Mouse (Mus musculus): ENCODE measurements around the gene Map3k14. TPM values are rescaled to one million over a fixed set of nuclear protein-coding genes. Genes with fewer than 3 reads are reported as not detected.

Gene Map3k14
- total and polyA plus RNA-seq, 3 experiments: 3.0 to 3.7 (median 3.4) TPM

DNA sequence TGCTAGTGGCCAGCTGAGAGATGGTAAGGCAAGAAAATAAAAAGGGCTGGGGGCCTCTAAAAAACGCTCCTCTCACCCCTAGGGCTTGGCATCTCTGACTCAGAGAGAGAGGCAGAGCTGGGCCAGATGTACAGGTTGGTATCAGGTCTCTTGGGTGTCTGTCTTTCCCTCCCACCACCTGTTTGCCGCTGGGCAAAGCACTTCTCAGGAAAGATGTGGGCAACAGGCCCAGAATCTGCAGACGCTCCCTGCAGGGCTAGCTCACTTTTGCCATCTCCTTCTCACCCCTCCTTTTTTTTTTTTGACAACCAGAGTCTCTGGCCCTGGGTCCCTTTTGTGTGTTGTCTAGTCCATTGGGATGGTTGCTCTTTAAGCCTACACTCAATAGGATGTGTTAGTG is 1.6 kb upstream of the Map3k14 start:
- no peak overlapping the region for H3K4me3 ChIP-seq
- intact Hi-C loops (cut with DNase I): loop anchor here (5.0 kb wide), 1 partner anchor 152 kb away; the partner anchor contains the start of gene Hexim1
- no peak for DNase-seq
- TF ChIP-seq CTCF (IDR thresholded peaks at IDR 0.05): no peak
- TF ChIP-seq POLR2A (IDR thresholded peaks at IDR 0.05; ENCODE audit: insufficient read depth, low read depth, low read length): no peak
- TF ChIP-seq EP300 (IDR thresholded peaks at IDR 0.05; ENCODE audit: insufficient read depth, low read depth, low read length): no peak
- no peak overlapping the region for H3K27ac ChIP-seq
- peaks cover 5% of the 10 kb centered on the region for H3K4me1 ChIP-seq (ENCODE audit: control insufficient read depth, insufficient read depth, low read length)
- H3K36me3 ChIP-seq (ENCODE audit: control insufficient read depth, insufficient read depth, low read length): no peaks in the 10 kb centered on the region
- peaks cover 3% of the 10 kb centered on the region for H3K79me2 ChIP-seq (replicated peaks; ENCODE audit: control insufficient read depth, insufficient read depth, low read length)
- 63% methylated on average over 3 of the region's 3 CpGs for WGBS
- no peak overlapping the region for H3K9ac ChIP-seq (ENCODE audit: low read depth, low read length)
- H3K27me3 ChIP-seq (ENCODE audit: control insufficient read depth, insufficient read depth, low read length): no peaks in the 10 kb centered on the region

DNA sequence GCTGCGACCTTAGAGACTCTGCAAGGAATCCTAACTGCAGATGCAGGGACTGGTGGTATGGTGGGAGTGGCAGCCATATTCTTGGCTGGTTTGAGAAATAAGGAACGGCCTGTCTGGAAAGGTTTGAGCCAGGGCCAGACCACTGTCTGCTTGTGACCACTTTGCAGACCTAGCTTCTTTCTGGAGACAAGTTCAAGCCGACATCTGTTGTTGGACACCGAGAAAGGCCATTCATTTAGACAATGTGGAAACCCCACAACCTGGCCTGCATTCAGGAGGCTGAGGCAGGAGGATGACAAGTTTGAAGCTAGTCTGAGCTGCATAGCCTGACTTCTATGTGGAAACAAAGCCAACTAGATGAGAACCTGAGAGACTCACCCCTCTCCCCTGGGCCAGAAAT is 1.1 kb upstream of the Map3k14 start:
- H3K27ac ChIP-seq: no peak overlapping the region; the same call in 1 of the 2 replicates
- TF ChIP-seq CTCF (IDR thresholded peaks at IDR 0.05): no peak
- TF ChIP-seq POLR2A (IDR thresholded peaks at IDR 0.05; ENCODE audit: insufficient read depth, low read depth, low read length): no peak
- TF ChIP-seq EP300 (IDR thresholded peaks at IDR 0.05; ENCODE audit: insufficient read depth, low read depth, low read length): no peak
- WGBS: 77% methylated on average over 4 of the region's 4 CpGs
- H3K9ac ChIP-seq (ENCODE audit: low read depth, low read length): no peak overlapping the region
- peaks cover 4% of the 10 kb centered on the region for H3K79me2 ChIP-seq (replicated peaks; ENCODE audit: control insufficient read depth, insufficient read depth, low read length)
- H3K4me1 ChIP-seq (ENCODE audit: control insufficient read depth, insufficient read depth, low read length): peaks cover 5% of the 10 kb centered on the region
- intact Hi-C loops (cut with DNase I): loop anchor here (5.0 kb wide), 1 partner anchor 151 kb away; the partner anchor contains the start of gene Hexim1
- H3K27me3 ChIP-seq (ENCODE audit: control insufficient read depth, insufficient read depth, low read length): no peaks in the 10 kb centered on the region
- DNase-seq: no peak
- H3K4me3 ChIP-seq: no peak overlapping the region
- no peaks in the 10 kb centered on the region for H3K36me3 ChIP-seq (ENCODE audit: control insufficient read depth, insufficient read depth, low read length)

DNA sequence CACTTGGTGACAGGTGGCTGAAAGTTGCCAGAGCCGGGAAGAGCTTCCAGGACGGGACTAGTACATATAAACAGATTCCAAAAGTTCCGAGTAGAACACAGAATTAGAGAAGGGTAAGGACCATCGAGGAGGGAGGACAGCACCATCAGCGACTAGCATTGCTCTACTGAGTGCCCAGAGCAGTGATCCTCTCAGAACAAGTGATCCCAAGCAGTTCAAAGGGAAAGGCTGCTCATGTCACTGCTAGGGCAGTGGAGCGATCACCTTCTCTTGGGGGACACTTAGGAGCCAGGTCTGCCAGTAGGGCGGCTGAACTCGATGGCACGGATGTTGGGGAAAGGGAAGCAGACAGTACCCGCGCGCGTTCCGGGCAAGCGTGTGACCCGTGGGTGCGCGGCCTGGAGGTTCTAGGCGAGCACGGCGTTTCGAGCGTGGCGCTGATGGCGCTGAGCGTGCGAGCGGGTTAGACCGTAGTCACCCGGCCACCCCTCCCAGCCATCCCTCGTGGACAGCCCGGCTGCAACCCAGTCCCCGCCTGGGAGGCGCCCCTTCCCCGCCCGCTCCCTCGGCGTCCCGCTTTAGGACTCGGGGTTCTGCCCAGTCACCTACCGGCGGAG is 435 bp downstream of the Map3k14 start:
- no peak for TF ChIP-seq EP300 (IDR thresholded peaks at IDR 0.05; ENCODE audit: insufficient read depth, low read depth, low read length)
- peak; percentile 37; the same call in 1 of the 2 replicates for TF ChIP-seq CTCF (IDR thresholded peaks at IDR 0.05)
- Histone ChIP-seq H3K27me3 (ENCODE audit: control insufficient read depth, insufficient read depth, low read length) (no peaks in the 10 kb centered on the region), H3K36me3 (ENCODE audit: control insufficient read depth, insufficient read depth, low read length) (no peaks in the 10 kb centered on the region), H3K9ac (ENCODE audit: low read depth, low read length) (peak overlapping the region; percentile 87), H3K27ac (peak overlapping the region; percentile 91), H3K4me3 (peak overlapping the region; percentile 80), H3K79me2 (replicated peaks; ENCODE audit: control insufficient read depth, insufficient read depth, low read length) (peaks cover 4% of the 10 kb centered on the region), H3K4me1 (ENCODE audit: control insufficient read depth, insufficient read depth, low read length) (peaks cover 13% of the 10 kb centered on the region)
- WGBS: under 1% methylated on average over 42 of the region's 42 CpGs
- DNase-seq: no peak
- intact Hi-C loops (cut with DNase I): loop anchor here (5.0 kb wide), 1 partner anchor 150 kb away; the partner anchor contains the start of gene Hexim1

DNA sequence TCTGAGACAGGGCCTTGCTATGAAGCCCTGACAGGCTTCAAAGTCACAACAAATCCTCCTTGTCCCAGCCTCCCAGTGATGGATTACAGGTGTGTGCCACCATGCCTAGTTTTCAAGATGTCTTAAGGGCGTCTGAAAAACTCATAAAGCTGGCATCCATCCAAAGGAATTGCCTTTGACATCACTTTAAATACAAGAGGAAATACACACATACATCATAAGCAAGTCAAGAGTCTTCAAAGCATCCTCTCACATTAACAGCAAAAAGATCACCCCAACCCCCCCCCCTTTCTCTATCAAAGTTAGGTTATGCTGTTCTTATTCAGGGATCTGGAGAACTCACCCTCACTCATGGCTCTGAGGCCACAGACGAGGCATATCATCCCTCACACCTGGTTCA is 1.4 kb downstream of the Map3k14 start:
- H3K36me3 ChIP-seq (ENCODE audit: control insufficient read depth, insufficient read depth, low read length): no peaks in the 10 kb centered on the region
- H3K4me3 ChIP-seq: no peak overlapping the region; the same call in 1 of the 2 replicates
- H3K79me2 ChIP-seq (replicated peaks; ENCODE audit: control insufficient read depth, insufficient read depth, low read length): peaks cover 4% of the 10 kb centered on the region
- peaks cover 17% of the 10 kb centered on the region for H3K4me1 ChIP-seq (ENCODE audit: control insufficient read depth, insufficient read depth, low read length)
- WGBS: 52% methylated on average over 2 of the region's 2 CpGs
- H3K9ac ChIP-seq (ENCODE audit: low read depth, low read length): no peak overlapping the region
- no peak overlapping the region for H3K27ac ChIP-seq
- H3K27me3 ChIP-seq (ENCODE audit: control insufficient read depth, insufficient read depth, low read length): no peaks in the 10 kb centered on the region
- DNase-seq: no peak
- intact Hi-C loops (cut with DNase I): loop anchor here (5.0 kb wide), 1 partner anchor 149 kb away; the partner anchor contains the start of gene Hexim1
- TF ChIP-seq EP300 (IDR thresholded peaks at IDR 0.05; ENCODE audit: insufficient read depth, low read depth, low read length) (no peak), POLR2A (IDR thresholded peaks at IDR 0.05; ENCODE audit: insufficient read depth, low read depth, low read length) (no peak), CTCF (IDR thresholded peaks at IDR 0.05) (no peak)

DNA sequence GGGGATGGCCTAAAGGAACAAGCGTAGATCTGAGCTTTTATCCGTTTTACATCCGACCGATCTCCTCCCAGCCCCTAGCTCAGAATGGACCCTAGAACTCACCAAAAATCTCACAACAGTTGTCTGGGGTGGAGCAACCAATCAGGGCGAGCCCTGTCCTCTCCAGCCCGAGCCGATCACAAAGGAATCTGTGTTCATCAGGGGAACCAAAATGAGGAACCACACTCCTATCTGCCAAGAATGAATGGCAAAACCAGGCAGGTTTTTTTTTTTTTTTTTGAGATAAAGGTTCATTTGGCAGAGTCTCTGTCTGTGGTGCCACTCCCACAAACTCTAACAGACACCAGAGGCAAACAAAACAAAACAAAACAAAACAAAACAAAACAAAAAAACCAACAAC is 2.1 kb downstream of the Map3k14 start:
- Histone ChIP-seq H3K36me3 (ENCODE audit: control insufficient read depth, insufficient read depth, low read length) (no peaks in the 10 kb centered on the region), H3K4me3 (no peak overlapping the region), H3K27me3 (ENCODE audit: control insufficient read depth, insufficient read depth, low read length) (no peaks in the 10 kb centered on the region), H3K9ac (ENCODE audit: low read depth, low read length) (no peak overlapping the region), H3K79me2 (replicated peaks; ENCODE audit: control insufficient read depth, insufficient read depth, low read length) (peaks cover 4% of the 10 kb centered on the region), H3K27ac (no peak overlapping the region), H3K4me1 (ENCODE audit: control insufficient read depth, insufficient read depth, low read length) (peaks cover 17% of the 10 kb centered on the region)
- TF ChIP-seq POLR2A (IDR thresholded peaks at IDR 0.05; ENCODE audit: insufficient read depth, low read depth, low read length) (no peak), EP300 (IDR thresholded peaks at IDR 0.05; ENCODE audit: insufficient read depth, low read depth, low read length) (no peak), CTCF (IDR thresholded peaks at IDR 0.05) (no peak)
- intact Hi-C loops (cut with DNase I): loop anchor here (5.0 kb wide), 1 partner anchor 148 kb away; the partner anchor contains the start of gene Hexim1
- no peak for DNase-seq
- 65% methylated on average over 7 of the region's 7 CpGs for WGBS

DNA sequence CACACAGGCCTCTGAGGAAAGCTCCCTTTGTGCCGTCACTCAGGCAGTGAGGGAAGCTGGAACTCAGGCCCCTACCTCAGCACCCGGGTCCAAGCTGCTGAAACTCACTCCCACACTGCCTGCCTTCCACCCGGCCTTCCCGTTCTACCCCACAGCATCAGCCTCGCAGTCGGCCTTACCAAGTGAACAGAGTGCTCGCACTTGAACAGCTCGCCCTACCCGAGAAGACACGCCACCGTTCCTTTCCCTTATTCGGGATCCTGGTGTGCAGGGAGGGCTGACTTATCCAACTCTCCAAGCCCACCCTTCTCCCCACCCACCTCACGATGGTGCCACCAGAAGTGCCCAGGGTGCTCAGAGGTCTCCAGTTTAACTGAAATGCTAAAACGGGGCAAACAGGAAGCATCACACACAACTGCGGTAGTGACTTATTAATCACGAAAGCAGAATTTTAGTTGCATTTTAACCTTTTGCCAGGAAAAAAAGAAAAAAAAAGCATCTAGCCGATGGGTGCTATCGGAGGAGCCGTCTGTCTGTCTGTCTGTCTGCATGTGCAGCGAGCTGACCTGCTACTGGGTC is 2.8 kb downstream of the Map3k14 start:
- Histone ChIP-seq H3K27ac (no peak overlapping the region), H3K27me3 (ENCODE audit: control insufficient read depth, insufficient read depth, low read length) (no peaks in the 10 kb centered on the region), H3K4me3 (no peak overlapping the region), H3K9ac (ENCODE audit: low read depth, low read length) (peak overlapping the region; percentile 23; the same call in 1 of the 2 replicates), H3K36me3 (ENCODE audit: control insufficient read depth, insufficient read depth, low read length) (no peaks in the 10 kb centered on the region), H3K79me2 (replicated peaks; ENCODE audit: control insufficient read depth, insufficient read depth, low read length) (peaks cover 4% of the 10 kb centered on the region), H3K4me1 (ENCODE audit: control insufficient read depth, insufficient read depth, low read length) (peaks cover 17% of the 10 kb centered on the region)
- DNase-seq: no peak
- intact Hi-C loops (cut with DNase I): loop anchor here (5.0 kb wide), 1 partner anchor 147 kb away; the partner anchor contains the start of gene Hexim1
- WGBS: 88% methylated on average over 20 of the region's 20 CpGs
- no peak for TF ChIP-seq POLR2A (IDR thresholded peaks at IDR 0.05; ENCODE audit: insufficient read depth, low read depth, low read length)
- no peak for TF ChIP-seq CTCF (IDR thresholded peaks at IDR 0.05)
- no peak for TF ChIP-seq EP300 (IDR thresholded peaks at IDR 0.05; ENCODE audit: insufficient read depth, low read depth, low read length)
